Mouse (Mus musculus) mesoderm, embryonic 11.5 days (tissue): ENCODE measurements around the gene Antxr1.

Source experiments
- DNase-seq: peaks from one replicate; pipeline ENCODE4 v3.0.0-alpha.2; 2012; ENCODE audit warnings: low read depth, low spot score

Gene Antxr1

DNA sequence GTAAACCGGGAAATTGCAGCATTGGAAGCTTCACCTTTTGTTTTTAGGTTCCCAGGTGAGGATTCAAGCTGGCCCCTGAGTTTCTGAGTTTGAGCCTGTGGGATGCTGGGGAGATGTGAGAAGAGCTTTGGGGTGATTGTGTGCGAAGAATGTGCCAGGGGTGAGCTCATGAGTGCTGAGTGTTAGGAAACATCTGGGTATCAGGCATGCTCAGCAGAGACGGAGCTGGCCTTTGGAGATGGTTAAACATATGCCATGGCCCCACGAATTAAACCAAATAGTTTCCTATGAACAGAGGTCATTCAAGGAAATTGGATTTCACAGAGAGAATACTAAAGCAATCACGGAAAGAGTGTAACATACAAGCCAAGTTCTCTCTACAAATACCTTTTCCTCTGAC, 193.4 kb downstream of the Antxr1 start:
- no peak for DNase-seq

DNA sequence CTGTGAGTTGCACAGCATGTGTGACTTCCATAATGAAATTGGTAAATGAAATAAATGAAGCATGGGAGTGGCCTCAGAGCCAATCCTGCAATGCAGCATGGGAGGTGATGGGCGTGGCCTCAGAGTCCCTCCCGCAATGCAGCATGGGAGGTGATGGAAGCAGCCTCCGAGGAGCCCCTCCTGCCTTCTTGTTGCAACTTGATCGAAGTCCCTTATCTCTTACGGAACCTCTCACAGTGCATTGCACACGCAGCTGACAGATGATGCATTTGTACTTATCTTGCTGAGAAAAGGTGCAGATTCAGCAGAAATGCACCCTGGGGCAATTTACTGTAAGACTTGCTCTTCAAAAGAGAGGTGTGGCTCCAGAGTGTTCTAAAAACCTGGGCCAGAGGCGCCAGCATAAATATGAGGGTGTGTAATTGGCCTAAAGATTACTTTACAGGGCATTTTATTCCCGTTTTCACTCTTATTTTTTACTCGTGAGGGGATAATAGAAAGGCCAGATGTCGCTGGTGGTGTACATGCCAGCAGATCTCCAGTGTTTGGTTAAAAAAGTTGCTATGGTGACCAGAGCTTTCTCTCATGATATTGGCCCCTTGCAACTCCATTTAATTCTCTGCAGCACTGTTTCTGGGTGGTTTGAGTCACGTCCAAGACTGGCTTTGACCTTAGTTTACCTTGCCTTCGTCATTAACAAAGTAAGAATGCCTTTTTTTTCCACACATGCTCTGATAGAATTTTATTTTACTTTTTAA, 195.6 kb downstream of the Antxr1 start:
- no peak for DNase-seq

DNA sequence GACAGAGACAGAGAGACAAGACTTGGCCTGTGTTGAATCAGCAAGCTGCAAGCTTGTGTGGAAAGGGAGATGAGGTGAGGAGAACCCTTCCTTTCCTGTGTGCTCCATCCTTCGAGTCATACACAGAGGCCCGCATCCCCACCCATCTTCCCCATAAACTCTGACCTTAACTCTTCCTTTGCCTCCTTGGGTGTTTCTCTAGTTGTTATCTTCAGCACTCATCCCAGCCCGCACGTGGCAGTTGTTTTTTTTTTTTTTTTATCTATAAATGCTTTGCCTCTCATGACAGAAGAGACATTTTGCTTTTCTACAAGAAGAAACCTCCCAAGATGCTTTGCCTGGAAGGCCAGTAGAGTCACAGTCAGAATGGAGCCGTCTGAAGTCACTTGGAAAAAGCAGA, 197.1 kb downstream of the Antxr1 start:
- DNase-seq = no peak

DNA sequence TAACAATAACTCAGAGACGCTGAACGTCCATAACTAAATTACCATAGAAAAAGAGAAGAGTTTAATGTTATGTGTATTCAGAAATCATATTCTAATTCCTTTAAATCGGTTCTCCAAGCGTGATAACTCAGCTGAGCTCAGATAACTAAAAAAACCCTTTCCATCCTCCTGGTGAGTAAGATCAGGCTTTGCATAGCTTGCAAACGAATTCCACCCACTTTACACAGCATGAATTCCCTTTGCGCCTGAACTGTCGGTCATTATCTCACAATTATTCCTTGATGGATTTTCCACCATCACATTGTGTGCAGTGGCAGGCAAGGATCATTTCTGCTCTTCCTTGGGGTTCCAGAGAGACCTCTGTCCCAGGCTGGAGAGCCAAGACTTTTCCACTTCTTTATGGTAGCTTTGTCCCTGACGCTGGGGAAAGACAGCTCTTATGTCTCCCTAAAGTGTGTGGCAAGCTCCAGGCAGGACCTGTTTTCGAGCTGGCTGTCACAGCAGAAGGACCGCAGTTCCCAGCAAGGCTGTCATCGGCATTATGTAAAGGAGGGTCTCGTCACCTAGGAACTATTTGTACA, 201.6 kb downstream of the Antxr1 start:
- DNase-seq = no peak

DNA sequence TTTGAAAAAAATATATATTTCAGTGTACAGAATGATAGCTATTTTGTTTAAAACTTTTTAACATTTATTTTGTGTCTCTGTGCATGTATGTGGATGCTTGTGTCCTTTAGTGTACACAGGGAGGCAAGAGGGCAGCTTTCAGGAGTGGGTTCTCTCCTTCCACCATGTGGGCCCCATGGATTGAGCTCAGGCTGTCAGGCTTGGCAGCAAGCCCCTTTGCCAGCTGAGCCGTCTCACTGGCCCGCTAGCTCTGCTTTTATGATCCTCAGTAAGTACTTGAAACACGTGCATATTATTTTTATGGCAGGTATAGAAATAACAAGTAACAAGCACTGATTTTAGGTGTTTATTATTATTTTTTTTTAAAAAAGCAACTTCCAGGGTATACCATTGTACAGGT, 202.1 kb downstream of the Antxr1 start:
- DNase-seq = no peak

- no peak for DNase-seq
Measured at GRCm38 (mm10) chr6:87131078-87131477, 204.5 kb downstream of the Antxr1 start.

GRCm38 (mm10) chr6:87130628-87131027, 205.0 kb downstream of the Antxr1 start:
- no peak for DNase-seq

GRCm38 (mm10) chr6:87129861-87130260, 205.8 kb downstream of the Antxr1 start:
- no peak for DNase-seq

DNA sequence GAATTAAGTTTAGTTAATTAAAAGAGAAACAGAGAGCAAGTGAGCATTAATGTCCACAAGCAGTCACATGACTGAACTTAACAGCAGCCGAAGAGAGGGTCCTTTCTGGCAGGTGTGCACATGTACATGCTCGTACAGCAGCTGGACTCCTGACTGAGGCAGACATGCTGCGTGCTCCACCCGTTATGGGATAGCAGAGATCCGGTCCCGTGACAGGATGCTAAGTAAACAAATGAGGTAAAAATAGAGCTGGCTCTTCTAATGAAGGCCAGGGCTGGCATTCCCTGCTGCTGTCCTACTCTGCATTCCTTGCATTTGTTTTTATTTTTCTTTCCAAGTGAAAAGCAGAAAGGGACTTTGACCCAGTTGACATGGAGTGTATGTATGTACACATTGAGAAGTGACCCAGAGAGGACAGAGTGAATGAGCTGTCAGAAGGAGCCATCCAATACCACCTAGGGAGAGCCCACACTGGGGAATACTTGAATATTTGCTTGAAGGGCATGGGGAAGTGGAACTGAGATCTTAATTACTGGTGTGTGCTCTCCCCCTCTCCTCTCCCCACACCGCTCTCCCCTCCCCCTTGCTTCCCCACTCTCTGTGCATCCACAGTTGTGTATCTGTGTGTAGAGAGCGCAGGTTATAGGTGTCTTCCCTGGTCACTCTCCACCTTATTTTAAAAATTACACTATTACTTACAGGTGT, 208.4 kb downstream of the Antxr1 start:
- no peak for DNase-seq

DNA sequence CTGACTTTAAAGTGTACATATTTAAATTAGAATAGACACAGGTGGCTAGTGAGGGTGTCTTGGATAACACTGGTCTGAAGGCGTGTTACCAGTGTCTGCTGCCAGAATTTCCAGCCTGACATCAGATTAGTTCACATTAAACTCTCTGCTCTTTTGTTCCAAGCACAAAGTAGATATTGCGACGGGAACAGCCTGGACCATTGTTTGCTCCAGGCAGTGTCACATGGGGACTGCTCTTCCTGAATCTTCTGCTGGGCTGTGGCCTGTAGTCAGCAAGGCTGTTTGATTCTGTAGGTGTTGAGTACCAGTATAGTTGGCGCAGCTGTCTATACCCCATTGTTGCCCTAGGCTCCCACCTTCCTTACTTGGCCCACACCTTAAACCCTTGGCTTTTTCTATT, 211.6 kb downstream of the Antxr1 start:
- no peak for DNase-seq

- DNase-seq = no peak
Measured at GRCm38 (mm10) chr6:87123406-87123805, 212.2 kb downstream of the Antxr1 start.

DNA sequence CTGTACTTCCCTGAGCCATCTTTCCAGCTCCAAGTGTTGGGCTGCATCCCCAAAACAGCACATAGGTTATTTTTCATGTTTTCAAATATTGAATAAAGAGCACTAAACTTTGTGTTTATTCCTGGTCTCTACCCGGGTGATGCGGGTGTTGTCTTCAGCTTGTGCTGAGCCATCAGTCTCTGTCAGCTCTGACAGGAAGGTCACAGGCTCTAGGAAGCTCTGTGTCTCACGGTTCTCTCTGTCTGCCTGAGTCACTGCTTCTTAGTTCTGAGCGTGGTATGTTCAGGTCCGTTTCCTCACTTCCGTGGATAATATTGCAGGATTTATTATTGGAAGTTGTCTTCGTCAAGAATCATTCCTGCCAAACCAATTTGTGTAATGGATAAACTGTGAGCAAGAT, 213.7 kb downstream of the Antxr1 start:
- no peak for DNase-seq

DNA sequence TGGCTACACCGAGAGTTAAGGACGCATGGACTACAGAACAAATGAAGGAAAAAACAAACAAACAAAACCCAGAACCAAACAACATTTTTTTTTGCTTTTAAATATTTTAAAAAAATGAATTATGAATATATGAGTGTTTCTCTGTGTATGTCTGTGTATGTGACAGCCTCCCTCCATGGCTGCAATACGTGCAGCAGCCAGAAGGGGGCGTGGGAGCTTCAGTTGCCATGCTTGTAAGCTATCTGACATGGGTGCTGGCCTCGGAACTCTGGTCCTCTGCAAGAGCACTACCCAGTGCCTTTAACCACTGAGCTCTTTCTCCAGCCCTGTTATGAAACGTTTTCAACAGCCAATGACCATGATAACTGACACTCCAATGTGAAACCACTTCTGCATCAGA, 215.0 kb downstream of the Antxr1 start:
- no peak for DNase-seq

- no peak for DNase-seq
Measured at GRCm38 (mm10) chr6:87119975-87120374, 215.6 kb downstream of the Antxr1 start.

DNA sequence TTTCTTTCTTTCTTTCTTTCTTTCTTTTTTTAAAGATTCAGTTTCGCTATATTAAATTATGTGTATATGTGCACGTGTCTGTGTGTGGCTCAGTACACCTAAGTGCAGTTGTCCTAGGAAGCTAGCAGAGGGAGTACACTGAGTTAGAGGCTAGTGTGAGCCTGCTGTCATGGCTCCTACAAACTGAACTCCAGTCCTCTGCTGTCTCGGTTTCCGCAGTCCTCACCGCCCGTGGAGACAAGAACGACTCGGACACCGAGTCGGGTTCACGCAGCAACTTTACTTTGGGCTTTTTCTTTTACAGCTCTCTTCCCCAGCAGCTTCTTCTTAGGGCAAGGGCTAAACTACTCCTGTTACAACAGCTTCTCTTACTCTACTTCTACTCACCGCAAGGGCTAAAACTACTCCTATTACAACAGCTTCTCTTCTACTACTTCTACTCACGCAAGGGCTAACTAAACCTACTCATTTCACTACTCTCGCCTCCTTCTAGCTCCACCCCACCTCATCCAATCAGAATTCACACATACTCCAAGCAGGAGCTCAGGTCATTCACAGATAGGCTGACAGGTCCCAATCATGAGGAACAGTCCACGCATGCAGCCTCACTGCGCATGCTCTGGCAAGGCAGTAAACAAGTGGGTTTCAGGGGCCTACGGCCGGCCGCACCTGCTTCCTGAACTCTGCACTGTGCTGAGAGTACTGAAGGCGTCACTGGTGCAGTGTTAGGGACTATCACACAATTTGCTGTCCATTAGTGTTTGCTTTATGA, 216.4 kb downstream of the Antxr1 start:
- DNase-seq = no peak

DNA sequence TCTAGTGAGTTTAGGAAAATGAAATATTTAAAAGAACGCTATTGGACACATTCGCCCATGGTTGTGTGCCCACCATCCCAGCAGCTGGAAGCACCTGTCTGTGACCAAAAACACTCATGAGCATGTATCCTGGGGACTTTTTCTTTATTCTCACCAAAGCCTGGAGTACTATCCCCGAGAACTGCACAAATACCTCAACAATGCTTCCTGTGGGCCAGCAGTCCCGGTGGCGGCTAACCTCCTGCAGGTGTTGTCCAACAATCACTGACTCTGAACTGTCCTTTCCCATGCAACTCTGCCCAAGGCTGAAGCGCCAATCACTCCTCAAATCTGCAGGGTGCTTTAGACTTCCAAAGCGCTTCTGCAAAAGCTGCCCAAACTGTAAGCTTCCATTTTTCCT, 219.0 kb downstream of the Antxr1 start:
- DNase-seq = no peak

DNA sequence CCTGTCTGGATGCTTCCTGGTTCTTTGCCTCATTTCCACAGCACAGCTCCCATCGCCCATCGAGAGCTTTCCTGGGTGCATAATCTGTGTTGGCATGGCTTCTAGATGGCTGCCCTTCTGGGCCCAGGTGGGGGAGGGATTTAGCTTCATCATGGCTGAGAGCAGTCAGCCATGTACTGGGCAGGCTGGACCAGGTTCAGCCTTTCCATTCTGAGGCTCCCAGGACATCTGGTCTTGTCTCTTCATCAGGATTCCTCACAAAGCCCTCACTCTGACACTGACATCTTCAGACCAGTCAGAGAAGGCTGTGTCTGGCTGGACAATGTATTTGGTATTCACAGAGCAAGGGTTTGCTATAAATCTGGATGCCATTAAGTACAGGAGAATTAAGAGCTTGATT, 219.6 kb downstream of the Antxr1 start:
- DNase-seq = no peak

- no peak for DNase-seq
Measured at GRCm38 (mm10) chr6:87112125-87112524, 223.5 kb downstream of the Antxr1 start.

- DNase-seq = no peak
Measured at GRCm38 (mm10) chr6:87111493-87111892, 224.1 kb downstream of the Antxr1 start.

GRCm38 (mm10) chr6:87104123-87104796, 231.4 kb downstream of the Antxr1 start, which contains the start of gene D6Ertd527e:
Gene D6Ertd527e, plus strand, starts transcription at chr6:87104746.
- no peak for DNase-seq

DNA sequence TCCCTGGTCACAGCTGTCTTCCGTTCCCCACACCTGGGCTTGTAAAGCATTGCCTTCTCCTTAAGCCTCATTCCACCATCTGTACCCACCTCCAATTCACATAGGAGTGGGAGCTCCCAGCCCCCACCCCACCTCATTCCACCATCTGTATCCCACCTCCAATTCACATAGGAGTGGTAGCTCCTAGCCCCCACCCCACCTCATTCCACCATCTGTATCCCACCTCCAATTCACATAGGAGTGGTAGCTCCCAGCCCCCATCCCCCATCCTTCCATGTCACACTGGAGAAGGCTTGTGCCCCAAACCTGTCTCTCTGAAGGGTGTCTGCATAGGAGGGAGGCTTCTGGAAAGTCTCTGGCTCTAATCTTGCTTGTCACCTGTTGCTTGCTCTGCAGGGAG, 232.3 kb downstream of the Antxr1 start:
- DNase-seq = no peak
